Mouse (Mus musculus) heart, adult 9 months (tissue): Measurements from ENCODE around the gene Dusp12.

Experiments
- DNase-seq, 2 experiments: peaks; one replicate each; pipeline ENCODE4 v3.0.0; 2022; ENCODE audit warnings: low spot score in 2 of 2

Gene Dusp12

GRCm38 (mm10) chr1:170862435-170862717, 23.0 kb downstream of the Dusp12 start:
- DNase-seq, result no peak

- no peak for DNase-seq
These were observed 23.5 kb downstream of the Dusp12 start for GRCm38 (mm10) chr1:170861671-170862434.

- no peak for DNase-seq
These were observed 26.5 kb downstream of the Dusp12 start for GRCm38 (mm10) chr1:170858872-170859271.

GRCm38 (mm10) chr1:170857369-170857768, 28.0 kb downstream of the Dusp12 start:
- DNase-seq, result no peak

- no peak for DNase-seq
These were observed 30.1 kb downstream of the Dusp12 start for GRCm38 (mm10) chr1:170855056-170855760.

- no peak for DNase-seq
These were observed 31.7 kb downstream of the Dusp12 start for GRCm38 (mm10) chr1:170853604-170854003.

GRCm38 (mm10) chr1:170850637-170851624, 34.4 kb downstream of the Dusp12 start:
- no peak for DNase-seq

GRCm38 (mm10) chr1:170850007-170850406, 35.3 kb downstream of the Dusp12 start:
- DNase-seq, result no peak

GRCm38 (mm10) chr1:170845448-170846307, 39.7 kb downstream of the Dusp12 start:
- peak; percentile 41 to 56 for DNase-seq

- DNase-seq, result no peak
These were observed 41.0 kb downstream of the Dusp12 start for GRCm38 (mm10) chr1:170844380-170844779.

- peak; percentile 24 to 28 for DNase-seq
These were observed 45.7 kb downstream of the Dusp12 start for GRCm38 (mm10) chr1:170839685-170840084.

GRCm38 (mm10) chr1:170834756-170835155, 50.6 kb downstream of the Dusp12 start:
- no peak for DNase-seq

- no peak for DNase-seq
These were observed 55.6 kb downstream of the Dusp12 start for GRCm38 (mm10) chr1:170829781-170830180.

- no peak for DNase-seq
These were observed 56.0 kb downstream of the Dusp12 start for GRCm38 (mm10) chr1:170829344-170829743.
